Comparison of ENCODE assay signal across 9 mouse cellular contexts in genomic region chr2:84885084-84886055, GRCm38 (mm10). TPM values are rescaled to one million over a fixed set of nuclear protein-coding genes. Genes with fewer than 3 reads are reported as not detected.
DNase-seq lines count a peak whose midpoint lies in the region; ATAC-seq and TF ChIP-seq lines count a peak whose summit lies in the region.
"Had no signal": no experiment of that assay in that cellular context is flagged by ENCODE, and none has a peak within 500 bp of the region (broad histone marks: within the 10 kb centered on the region; RNA-seq: fewer than 3 reads in every experiment).

No protein-coding gene starts in this region.

- WGBS in kidney, postnatal 0 days, result 25% methylated on average over 22 of the region's 23 CpGs
- whole genome bisulfite sequencing in embryonic facial prominence, embryonic 12.5 days, result 7% methylated on average over 21 of the region's 23 CpGs
- WGBS in hindbrain, embryonic 12.5 days, result 6% methylated on average over 20 of the region's 23 CpGs
- 10% methylated on average over 20 of the region's 23 CpGs for WGBS in midbrain, embryonic 15.5 days

- peaks cover 43% of the 10 kb centered on the region for H3K27me3 ChIP-seq in kidney, postnatal 0 days (ENCODE audit: insufficient read depth, low read length)
- peaks cover 92% of the 10 kb centered on the region for H3K27me3 ChIP-seq in embryonic facial prominence, embryonic 12.5 days
- peaks cover 92% of the 10 kb centered on the region for H3K27me3 ChIP-seq in hindbrain, embryonic 12.5 days
- H3K27me3 ChIP-seq in midbrain, embryonic 15.5 days (replicated peaks), result peaks cover 49% of the 10 kb centered on the region

- H3K9ac ChIP-seq in kidney, postnatal 0 days (ENCODE audit: low read depth, low read length), result no peak overlapping the region
- H3K9ac ChIP-seq in embryonic facial prominence, embryonic 12.5 days, result no peak overlapping the region
- peak overlapping the region; percentile 69 for H3K9ac ChIP-seq in hindbrain, embryonic 12.5 days
- peak overlapping the region; percentile 31 for H3K9ac ChIP-seq in midbrain, embryonic 15.5 days

- peak overlapping the region; percentile 59 for H3K4me3 ChIP-seq in kidney, postnatal 0 days (replicated peaks; ENCODE audit: low read depth, low read length)
- peak overlapping the region; percentile 63 for H3K4me3 ChIP-seq in embryonic facial prominence, embryonic 12.5 days
- H3K4me3 ChIP-seq in hindbrain, embryonic 12.5 days, result peak overlapping the region; percentile 64
- peak overlapping the region; percentile 75 for H3K4me3 ChIP-seq in midbrain, embryonic 15.5 days

- H3K4me2 ChIP-seq in kidney, postnatal 0 days (ENCODE audit: low read length), result peak overlapping the region; percentile 93; the same call in 1 of the 2 replicates
- peak overlapping the region; percentile 81 for H3K4me2 ChIP-seq in embryonic facial prominence, embryonic 12.5 days (replicated peaks)
- peak overlapping the region; percentile 81 for H3K4me2 ChIP-seq in hindbrain, embryonic 12.5 days (replicated peaks)
- H3K4me2 ChIP-seq in midbrain, embryonic 15.5 days, result peak overlapping the region; percentile 92

- no peak for ATAC-seq in kidney, postnatal 0 days (replicated peaks; ENCODE audit: low FRiP score, low read depth)
- ATAC-seq in embryonic facial prominence, embryonic 12.5 days (ENCODE audit: insufficient number of reproducible peaks, insufficient read depth, low FRiP score, low TSS enrichment), result no peak
- no peak for ATAC-seq in hindbrain, embryonic 12.5 days (ENCODE audit: low FRiP score)
- 0 out of 2 replicates have a peak, but pooled peaks have one; percentile 2 for ATAC-seq in midbrain, embryonic 15.5 days (replicated peaks)

- DNase-seq in kidney, postnatal 0 days (ENCODE audit: low spot score), result peak; percentile 17
- DNase-seq in kidney, adult 11 months, result no peak
- DNase-seq in B cell, adult 2 months, result no peak
- no peak for DNase-seq in right cerebral cortex, adult 18-20 months
- no peak for DNase-seq in cerebellum, adult 9-10 months
- DNase-seq: thymus, postnatal 14 days had no signal

- no peaks in the 10 kb centered on the region for H3K36me3 ChIP-seq in kidney, postnatal 0 days (ENCODE audit: insufficient read depth, low read length)
- H3K36me3 ChIP-seq in embryonic facial prominence, embryonic 12.5 days, result no peaks in the 10 kb centered on the region
- H3K36me3 ChIP-seq in hindbrain, embryonic 12.5 days, result no peaks in the 10 kb centered on the region
- no peaks in the 10 kb centered on the region for H3K36me3 ChIP-seq in midbrain, embryonic 15.5 days (replicated peaks)

- TF ChIP-seq CTCF in kidney, postnatal 0 days (IDR thresholded peaks at IDR 0.05; ENCODE audit: low read depth), result no peak

- H3K4me1 ChIP-seq in kidney, postnatal 0 days (replicated peaks; ENCODE audit: insufficient read depth, low read length), result peaks cover 16% of the 10 kb centered on the region; the same call in 1 of the 2 replicates
- H3K4me1 ChIP-seq in embryonic facial prominence, embryonic 12.5 days, result peaks cover 42% of the 10 kb centered on the region
- H3K4me1 ChIP-seq in hindbrain, embryonic 12.5 days, result peaks cover 42% of the 10 kb centered on the region
- peaks cover 50% of the 10 kb centered on the region for H3K4me1 ChIP-seq in midbrain, embryonic 15.5 days

- no peak overlapping the region for H3K27ac ChIP-seq in kidney, postnatal 0 days
- 0 out of 2 replicates have a peak overlapping the region, but pooled peaks have one; percentile 0 for H3K27ac ChIP-seq in embryonic facial prominence, embryonic 12.5 days
- no peak overlapping the region for H3K27ac ChIP-seq in hindbrain, embryonic 12.5 days
- no peak overlapping the region; the same call in 1 of the 2 replicates for H3K27ac ChIP-seq in midbrain, embryonic 15.5 days

- no peaks in the 10 kb centered on the region for H3K9me3 ChIP-seq in kidney, postnatal 0 days (replicated peaks; ENCODE audit: low read length)
- H3K9me3 ChIP-seq in embryonic facial prominence, embryonic 12.5 days, result no peaks in the 10 kb centered on the region
- H3K9me3 ChIP-seq in hindbrain, embryonic 12.5 days (replicated peaks), result no peaks in the 10 kb centered on the region
- H3K9me3 ChIP-seq in midbrain, embryonic 15.5 days, result no peaks in the 10 kb centered on the region

RNA-seq across cellular contexts. Expression of gene Rtn4rl2, which starts 1.1 kb away (rescaled TPM):
- 1.1 and 1.3 TPM in 2 replicates for polyA plus RNA-seq in kidney, postnatal 0 days (2015; fragmentation: Nextera tagmentation; extraction: Ambion mirVana)
- 5.2 and 5.4 TPM in 2 replicates for polyA plus RNA-seq in embryonic facial prominence, embryonic 12.5 days (2016; fragmentation: Nextera tagmentation; extraction: Ambion mirVana)
- polyA plus RNA-seq in hindbrain, embryonic 12.5 days (2016; fragmentation: Nextera tagmentation; extraction: Ambion mirVana), result 5.2 and 6.4 TPM in 2 replicates
- 4.9 and 6.0 TPM in 2 replicates for polyA plus RNA-seq in midbrain, embryonic 15.5 days (2015; fragmentation: Nextera tagmentation; extraction: Ambion mirVana)

RNA-seq across cellular contexts. Expression of gene Slc43a1, which starts 46.7 kb away (rescaled TPM):
- 8.3 and 8.5 TPM in 2 replicates for polyA plus RNA-seq in kidney, postnatal 0 days (2015; fragmentation: Nextera tagmentation; extraction: Ambion mirVana)
- 19.0 and 19.6 TPM in 2 replicates for polyA plus RNA-seq in embryonic facial prominence, embryonic 12.5 days (2016; fragmentation: Nextera tagmentation; extraction: Ambion mirVana)
- 9.1 and 12.0 TPM in 2 replicates for polyA plus RNA-seq in hindbrain, embryonic 12.5 days (2016; fragmentation: Nextera tagmentation; extraction: Ambion mirVana)
- 1.2 and 1.9 TPM in 2 replicates for polyA plus RNA-seq in midbrain, embryonic 15.5 days (2015; fragmentation: Nextera tagmentation; extraction: Ambion mirVana)

RNA-seq across cellular contexts. Expression of gene Slc43a3, which starts 51.0 kb away (rescaled TPM):
- polyA plus RNA-seq in kidney, postnatal 0 days (2015; fragmentation: Nextera tagmentation; extraction: Ambion mirVana), result 36.7 and 41.4 TPM in 2 replicates
- 30.4 and 35.9 TPM in 2 replicates for polyA plus RNA-seq in embryonic facial prominence, embryonic 12.5 days (2016; fragmentation: Nextera tagmentation; extraction: Ambion mirVana)
- polyA plus RNA-seq in hindbrain, embryonic 12.5 days (2016; fragmentation: Nextera tagmentation; extraction: Ambion mirVana), result 20.7 and 21.2 TPM in 2 replicates
- polyA plus RNA-seq in midbrain, embryonic 15.5 days (2015; fragmentation: Nextera tagmentation; extraction: Ambion mirVana), result 3.8 and 5.6 TPM in 2 replicates

RNA-seq across cellular contexts. Expression of gene Timm10, which starts 58.6 kb away (rescaled TPM):
- polyA plus RNA-seq in kidney, postnatal 0 days (2015; fragmentation: Nextera tagmentation; extraction: Ambion mirVana), result 63.6 and 71.1 TPM in 2 replicates
- polyA plus RNA-seq in embryonic facial prominence, embryonic 12.5 days (2016; fragmentation: Nextera tagmentation; extraction: Ambion mirVana), result 39.4 and 41.3 TPM in 2 replicates
- polyA plus RNA-seq in hindbrain, embryonic 12.5 days (2016; fragmentation: Nextera tagmentation; extraction: Ambion mirVana), result 35.0 and 35.8 TPM in 2 replicates
- 70.1 and 82.8 TPM in 2 replicates for polyA plus RNA-seq in midbrain, embryonic 15.5 days (2015; fragmentation: Nextera tagmentation; extraction: Ambion mirVana)

Comparison
In these comparisons a context has a peak if more than half of its experiments do, and no peak if none do; other contexts are left out.
1. H3K9ac ChIP-seq: peak in hindbrain, embryonic 12.5 days (single experiment) and midbrain, embryonic 15.5 days (single experiment); none in kidney, postnatal 0 days (single experiment) and embryonic facial prominence, embryonic 12.5 days (single experiment).
2. Peak in every context shown above with its lines, with median percentiles within 50 percentile points of each other: H3K4me2 ChIP-seq and H3K4me3 ChIP-seq.